Mouse (Mus musculus) liver, embryonic 11.5 days (tissue): ENCODE measurements at regions not wholly inside any gene's neighbourhood (a gene's known extent, or its start where the extent isn't known, plus 50 kb on each side); places are given as distances from the start of the nearest gene placed in this dataset.

Experiments used
- ATAC-seq: fragments of 200-750 bp; cut with Nextera tagmentation; replicated peaks from 2 replicates; pipeline ENCODE4 v1.8.0; 2017; ENCODE audit warnings: moderate number of reproducible peaks, mild to moderate bottlenecking, moderate TSS enrichment, moderate library complexity; ENCODE audit not compliant: low FRiP score
- DNase-seq: peaks from one replicate; pipeline ENCODE4 v3.0.0-alpha.2; 2017; ENCODE audit warnings: low spot score
- H3K27ac ChIP-seq: fragments of 300-500 bp; sonication (generic); 2 replicates; pipeline ENCODE4 v1.5.1; 2014; ENCODE audit warnings: mild to moderate bottlenecking, low read depth, low read length, control low read depth
- H3K27me3 ChIP-seq: fragments of 300-500 bp; sonication (generic); replicated peaks from 2 replicates; pipeline ENCODE4 v1.6.1; 2014; ENCODE audit warnings: low read length, mixed read lengths; ENCODE audit not compliant: control insufficient read depth, insufficient read depth
- H3K36me3 ChIP-seq: fragments of 300-500 bp; sonication (generic); 2 replicates; pipeline ENCODE4 v1.6.1; 2014; ENCODE audit warnings: mild to moderate bottlenecking, low read length, moderate library complexity, mixed read lengths; ENCODE audit not compliant: control insufficient read depth, insufficient read depth
- H3K4me1 ChIP-seq: fragments of 300-500 bp; sonication (generic); replicated peaks from 2 replicates; pipeline ENCODE4 v1.6.1; 2014; ENCODE audit warnings: low read length, mixed read lengths; ENCODE audit not compliant: control insufficient read depth, insufficient read depth
- H3K4me2 ChIP-seq: fragments of 300-500 bp; sonication (generic); 2 replicates; pipeline ENCODE4 v1.6.1; 2014; ENCODE audit warnings: mild to moderate bottlenecking, control low read depth, moderate library complexity
- H3K4me3 ChIP-seq: fragments of 300-500 bp; sonication (generic); 2 replicates; pipeline ENCODE4 v1.5.1; 2014; ENCODE audit warnings: low read depth, low read length, control low read depth
- H3K9ac ChIP-seq: fragments of 300-500 bp; sonication (generic); 2 replicates; pipeline ENCODE4 v1.6.1; 2014; ENCODE audit warnings: low read depth, low read length, control low read depth
- H3K9me3 ChIP-seq: fragments of 300-500 bp; sonication (generic); 2 replicates; pipeline ENCODE4 v1.6.1; 2016; ENCODE audit warnings: low read length, inconsistent platforms, mixed read lengths; ENCODE audit not compliant: control insufficient read depth
- WGBS: fragments of 180-500 bp; shearing (Covaris S2); extraction: QIAGEN DNeasy Blood & Tissue Kit; methylation state at CpG from one replicate; pipeline ENCODE4 v1.1.7; 2014; 5-methylcytosine and 5-hydroxymethylcytosine counted together

DNA sequence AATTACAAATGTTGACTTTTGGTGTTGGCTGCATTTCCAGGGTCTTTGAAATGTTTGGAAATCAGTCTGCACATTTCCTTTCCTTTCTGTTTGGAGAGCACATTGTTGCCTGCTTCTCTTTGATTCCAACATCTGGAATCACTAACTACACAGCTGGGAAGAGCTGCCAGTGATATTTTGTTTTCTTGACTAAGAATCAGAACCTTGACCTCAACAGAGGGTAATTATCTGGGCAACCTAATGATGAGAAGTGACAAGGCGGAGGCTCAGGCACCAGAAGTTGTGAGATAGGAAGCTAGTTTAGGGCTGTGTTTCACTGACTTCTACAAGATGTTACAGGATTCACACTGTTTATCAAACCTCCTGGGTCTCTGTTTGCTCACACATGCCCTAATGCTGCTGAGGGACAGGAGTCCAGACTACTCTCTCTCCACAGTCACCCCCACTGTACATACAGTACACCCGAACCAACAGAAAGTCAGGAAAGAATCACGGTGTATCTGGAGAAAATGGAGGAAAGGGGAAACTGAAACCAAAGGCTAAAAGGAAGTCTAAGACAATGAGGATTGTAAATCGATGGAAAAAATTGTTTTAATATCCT is 359.8 kb downstream of the Rnd3 start:
- H3K9ac ChIP-seq, result no peak overlapping the region
- H3K36me3 ChIP-seq, result no peaks in the 10 kb centered on the region
- no peak for ATAC-seq
- no peak overlapping the region for H3K4me2 ChIP-seq
- no peak overlapping the region for H3K4me3 ChIP-seq
- no peak for DNase-seq
- no peaks in the 10 kb centered on the region for H3K9me3 ChIP-seq
- no peaks in the 10 kb centered on the region for H3K4me1 ChIP-seq
- H3K27ac ChIP-seq, result peak overlapping the region; percentile 43; the same call in 1 of the 2 replicates
- WGBS, result 56% methylated on average over 4 of the region's 4 CpGs
- no peaks in the 10 kb centered on the region for H3K27me3 ChIP-seq

DNA sequence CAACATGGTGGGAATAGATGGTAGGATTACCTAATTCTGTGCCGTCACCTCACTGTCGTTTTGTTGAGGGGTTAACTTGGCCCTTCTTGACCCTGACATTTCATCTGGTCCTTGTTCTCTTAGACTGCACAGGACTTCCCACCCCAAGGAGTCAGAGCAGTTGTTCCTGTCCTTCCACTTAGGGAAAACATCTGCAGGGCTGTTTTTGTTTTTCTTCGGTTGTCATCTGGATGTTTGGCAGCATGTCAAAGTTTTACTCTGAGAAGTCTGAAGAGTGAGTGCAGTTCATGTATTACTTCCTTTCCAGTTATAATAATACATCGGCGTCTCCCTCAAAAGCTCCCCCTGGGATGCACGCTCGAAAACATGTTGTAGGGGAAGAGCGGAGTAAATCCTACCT is 376.8 kb downstream of the Rnd3 start:
- no peak for ATAC-seq

DNA sequence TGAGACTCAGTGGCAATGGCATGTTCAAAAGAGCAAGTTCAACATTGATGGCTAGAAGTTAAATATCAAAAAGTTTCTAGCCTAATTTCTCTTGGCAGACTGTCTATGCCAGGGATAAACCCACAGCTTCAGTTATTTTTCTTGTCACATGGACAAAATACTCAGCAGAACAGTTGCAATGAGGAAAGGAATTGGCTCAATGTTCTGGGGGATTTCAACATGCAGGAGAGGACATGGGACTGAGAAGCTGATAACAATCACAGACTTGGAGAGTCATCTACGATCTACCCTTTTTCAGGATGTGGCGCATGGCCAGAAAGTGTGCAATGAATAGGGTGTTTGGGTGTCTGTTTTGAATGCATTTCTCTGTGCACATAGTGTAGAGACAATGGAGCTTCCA is 389.9 kb downstream of the Rnd3 start:
- no peak overlapping the region for H3K9ac ChIP-seq
- no peaks in the 10 kb centered on the region for H3K4me1 ChIP-seq
- no peak overlapping the region for H3K27ac ChIP-seq
- DNase-seq, result no peak
- H3K9me3 ChIP-seq, result no peaks in the 10 kb centered on the region
- no peaks in the 10 kb centered on the region for H3K36me3 ChIP-seq
- no peak for ATAC-seq
- WGBS, result 77% methylated on average over 2 of the region's 2 CpGs
- no peak overlapping the region for H3K4me2 ChIP-seq
- no peaks in the 10 kb centered on the region for H3K27me3 ChIP-seq
- no peak overlapping the region for H3K4me3 ChIP-seq

More for the DNA sequence above, 376.8 kb downstream of the Rnd3 start:
- Histone ChIP-seq H3K36me3 (no peaks in the 10 kb centered on the region), H3K4me3 (no peak overlapping the region), H3K27me3 (no peaks in the 10 kb centered on the region), H3K27ac (no peak overlapping the region), H3K4me2 (no peak overlapping the region), H3K4me1 (no peaks in the 10 kb centered on the region), H3K9ac (no peak overlapping the region), H3K9me3 (no peaks in the 10 kb centered on the region)
- DNase-seq, result no peak
- WGBS, result 85% methylated on average over 8 of the region's 8 CpGs

DNA sequence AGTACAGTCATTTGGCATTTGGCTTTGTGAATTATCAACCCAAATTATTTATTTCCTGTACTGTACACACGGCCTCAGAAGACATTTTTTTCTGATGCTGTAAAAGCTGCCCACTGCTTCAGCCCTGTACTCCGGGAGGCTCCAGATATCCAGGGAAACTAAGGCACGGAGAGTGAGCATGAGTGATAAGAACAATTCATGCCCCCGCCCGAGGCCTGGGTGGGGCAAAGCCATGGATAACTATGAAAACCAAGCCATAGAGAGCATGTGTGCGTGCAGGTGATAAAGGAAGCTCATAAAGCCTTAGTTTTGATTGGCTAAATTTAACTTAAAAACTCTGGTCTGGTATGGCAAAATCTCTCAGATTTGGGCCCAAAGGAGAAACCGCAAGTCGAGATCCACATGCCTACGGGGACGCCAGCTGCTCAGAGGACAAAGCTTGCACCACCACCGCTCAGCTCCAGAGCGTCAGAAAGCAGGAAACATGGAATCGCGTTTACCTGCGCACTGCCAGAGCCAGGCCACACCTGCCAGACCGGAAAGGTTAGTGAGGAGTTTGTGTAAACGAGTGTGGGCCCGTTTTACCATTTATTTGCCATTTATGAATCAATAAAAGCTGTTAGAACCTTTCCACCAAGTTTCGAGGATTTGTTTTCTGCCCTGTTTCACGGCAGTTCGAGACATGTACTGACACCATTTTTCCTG is 390.9 kb downstream of the Rnd3 start:
- Histone ChIP-seq H3K9ac (no peak overlapping the region), H3K9me3 (no peaks in the 10 kb centered on the region), H3K36me3 (no peaks in the 10 kb centered on the region), H3K27ac (no peak overlapping the region), H3K27me3 (no peaks in the 10 kb centered on the region), H3K4me3 (no peak overlapping the region), H3K4me2 (no peak overlapping the region), H3K4me1 (no peaks in the 10 kb centered on the region)
- WGBS, result 75% methylated on average over 21 of the region's 21 CpGs
- ATAC-seq (peak; percentile 62; the same call in 1 of the 2 replicates), DNase-seq (no peak)

- Histone ChIP-seq H3K27ac (no peak overlapping the region), H3K4me2 (no peak overlapping the region), H3K36me3 (no peaks in the 10 kb centered on the region), H3K9ac (no peak overlapping the region), H3K27me3 (no peaks in the 10 kb centered on the region), H3K4me1 (no peaks in the 10 kb centered on the region), H3K4me3 (no peak overlapping the region), H3K9me3 (no peaks in the 10 kb centered on the region)
- no peak for DNase-seq
- ATAC-seq, result no peak
- 73% methylated on average over 9 of the region's 9 CpGs for WGBS
Observed at GRCm38 (mm10) chr2:50755616-50756450, 393.1 kb downstream of the Rnd3 start.

DNA sequence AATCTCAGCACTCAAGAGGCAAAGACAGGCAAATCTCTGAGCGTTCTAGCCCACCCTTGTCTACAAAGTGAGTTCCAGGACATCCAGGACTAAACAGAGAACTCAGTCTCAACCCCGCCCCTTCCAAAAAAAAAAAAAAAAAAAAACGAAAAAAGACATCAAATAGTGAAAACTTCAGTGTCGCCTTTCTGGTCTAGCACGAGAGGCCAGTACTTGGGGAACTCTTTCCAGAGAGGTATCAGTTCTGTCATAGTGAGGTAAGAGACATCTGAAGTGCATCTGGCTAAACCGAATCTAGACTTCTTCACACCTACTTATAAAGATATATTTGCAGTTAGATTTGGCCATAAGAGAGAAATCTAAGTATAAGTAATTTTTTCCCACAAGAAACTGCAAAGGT is 393.8 kb downstream of the Rnd3 start:
- Histone ChIP-seq H3K27ac (no peak overlapping the region), H3K9me3 (no peaks in the 10 kb centered on the region), H3K9ac (no peak overlapping the region), H3K4me2 (no peak overlapping the region), H3K36me3 (no peaks in the 10 kb centered on the region), H3K27me3 (no peaks in the 10 kb centered on the region), H3K4me1 (no peaks in the 10 kb centered on the region), H3K4me3 (no peak overlapping the region)
- DNase-seq, result no peak
- ATAC-seq, result no peak
- 78% methylated on average over 6 of the region's 6 CpGs for WGBS

DNA sequence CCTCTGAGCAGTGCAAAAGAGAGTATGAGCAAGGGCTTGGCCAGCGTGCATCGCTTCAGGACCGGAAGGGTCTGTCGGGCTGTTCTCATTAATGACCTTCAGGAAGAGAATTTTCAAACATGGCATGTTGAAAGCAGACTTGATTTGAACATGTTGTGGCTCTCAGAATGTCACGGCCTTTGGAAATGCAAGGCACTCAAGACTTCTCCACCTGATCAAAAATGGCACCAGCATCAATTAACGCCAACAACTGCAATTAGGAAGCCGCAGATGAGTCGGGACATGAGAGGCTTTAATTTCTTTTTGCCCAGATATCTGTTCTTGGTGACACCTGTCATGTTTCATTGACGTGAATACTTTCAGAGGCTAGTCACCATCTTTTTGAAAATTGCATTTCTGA is 396.5 kb downstream of the Rnd3 start:
- ATAC-seq (no peak), DNase-seq (no peak)
- no peak overlapping the region for H3K9ac ChIP-seq
- H3K4me3 ChIP-seq, result no peak overlapping the region
- no peaks in the 10 kb centered on the region for H3K4me1 ChIP-seq
- 79% methylated on average over 9 of the region's 9 CpGs for WGBS
- H3K27ac ChIP-seq, result no peak overlapping the region
- no peak overlapping the region for H3K4me2 ChIP-seq
- H3K36me3 ChIP-seq, result no peaks in the 10 kb centered on the region
- no peaks in the 10 kb centered on the region for H3K9me3 ChIP-seq
- H3K27me3 ChIP-seq, result no peaks in the 10 kb centered on the region

GRCm38 (mm10) chr2:50750799-50751198 is 398.1 kb downstream of the Rnd3 start:
- Histone ChIP-seq H3K4me3 (no peak overlapping the region), H3K9me3 (no peaks in the 10 kb centered on the region), H3K27me3 (no peaks in the 10 kb centered on the region), H3K36me3 (no peaks in the 10 kb centered on the region), H3K27ac (no peak overlapping the region), H3K9ac (no peak overlapping the region), H3K4me1 (no peaks in the 10 kb centered on the region), H3K4me2 (no peak overlapping the region)
- ATAC-seq, result no peak
- WGBS, result 80% methylated on average over 5 of the region's 5 CpGs
- no peak for DNase-seq
